Mouse (Mus musculus) thymus, adult 2 months (tissue): ENCODE measurements at regions not wholly inside any gene's neighbourhood (a gene's known extent, or its start where the extent isn't known, plus 50 kb on each side); places are given as distances from the start of the nearest gene placed in this dataset.

Experiments used
- DNase-seq: peaks from one replicate; pipeline ENCODE4 v3.0.0; 2021
- H3K27ac ChIP-seq: fragments of 200-500 bp; 2 replicates; pipeline ENCODE4 v1.5.1; 2012; ENCODE audit warnings: low read length, control low read depth; ENCODE audit not compliant: control insufficient read depth, insufficient read depth
- H3K27me3 ChIP-seq: fragments of 200-500 bp; 2 replicates; pipeline ENCODE4 v1.6.1; 2012; ENCODE audit warnings: mild to moderate bottlenecking, low read length, moderate library complexity, mixed read lengths; ENCODE audit not compliant: control insufficient read depth, insufficient read depth
- H3K36me3 ChIP-seq: fragments of 200-500 bp; 2 replicates; pipeline ENCODE4 v1.6.1; 2012; ENCODE audit warnings: mild to moderate bottlenecking, low read length, moderate library complexity; ENCODE audit not compliant: control insufficient read depth, insufficient read depth
- H3K4me1 ChIP-seq: fragments of 200-500 bp; replicated peaks from 2 replicates; pipeline ENCODE4 v1.6.1; 2012; ENCODE audit warnings: low read length; ENCODE audit not compliant: control insufficient read depth, insufficient read depth
- H3K4me3 ChIP-seq: fragments of 200-500 bp; 2 replicates; pipeline ENCODE4 v1.5.1; 2012; ENCODE audit warnings: mild to moderate bottlenecking, low read length, control low read depth, moderate library complexity; ENCODE audit not compliant: control insufficient read depth, insufficient read depth
- CTCF ChIP-seq: fragments of 200-500 bp; IDR thresholded peaks from 2 replicates; pipeline ENCODE4 v1.5.1; 2012; ENCODE audit warnings: mild to moderate bottlenecking, control low read depth, low read length, moderate library complexity, borderline replicate concordance; ENCODE audit not compliant: control insufficient read depth, poor library complexity, insufficient read depth; ENCODE audit errors: extremely low read depth
- POLR2A ChIP-seq: fragments of 200-500 bp; IDR thresholded peaks from 2 replicates; pipeline ENCODE4 v1.6.1; 2012; ENCODE audit warnings: mild to moderate bottlenecking, low read length, control low read depth, moderate library complexity; ENCODE audit not compliant: control insufficient read depth, poor library complexity, insufficient read depth; ENCODE audit errors: extremely low read depth
- WGBS: fragments of 180-500 bp; shearing (Covaris S2); methylation state at CpG from one replicate; pipeline ENCODE4 v1.1.7; 2018; 5-methylcytosine and 5-hydroxymethylcytosine counted together

DNA sequence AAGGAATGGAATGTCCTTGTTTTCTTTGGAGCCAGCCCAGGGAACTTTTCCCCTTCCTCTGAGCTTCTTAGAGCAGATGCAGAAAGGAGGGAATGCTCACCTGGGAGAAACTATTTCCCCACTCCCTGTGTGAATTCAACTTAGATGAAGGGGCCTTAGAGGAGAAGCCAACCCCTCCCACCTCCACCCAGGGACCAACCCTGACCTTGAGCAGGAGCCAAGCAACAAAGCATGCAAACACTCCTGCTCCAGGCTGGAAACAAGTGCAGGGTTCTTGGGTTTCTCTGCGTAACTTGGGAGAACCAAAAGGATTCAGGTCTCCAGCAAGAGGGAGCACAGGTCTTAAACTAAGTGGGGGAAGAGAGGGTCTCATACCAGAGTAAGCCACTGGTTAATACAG lies 98.0 kb upstream of the 9330182O14Rik start:
- Histone ChIP-seq H3K4me3 (no peak overlapping the region), H3K36me3 (no peaks in the 10 kb centered on the region), H3K27ac (no peak overlapping the region), H3K27me3 (no peaks in the 10 kb centered on the region), H3K4me1 (no peaks in the 10 kb centered on the region)
- TF ChIP-seq POLR2A (no peak), CTCF (no peak)
- no peak for DNase-seq
- WGBS = 93% methylated on average over 1 of the region's 1 CpGs

DNA sequence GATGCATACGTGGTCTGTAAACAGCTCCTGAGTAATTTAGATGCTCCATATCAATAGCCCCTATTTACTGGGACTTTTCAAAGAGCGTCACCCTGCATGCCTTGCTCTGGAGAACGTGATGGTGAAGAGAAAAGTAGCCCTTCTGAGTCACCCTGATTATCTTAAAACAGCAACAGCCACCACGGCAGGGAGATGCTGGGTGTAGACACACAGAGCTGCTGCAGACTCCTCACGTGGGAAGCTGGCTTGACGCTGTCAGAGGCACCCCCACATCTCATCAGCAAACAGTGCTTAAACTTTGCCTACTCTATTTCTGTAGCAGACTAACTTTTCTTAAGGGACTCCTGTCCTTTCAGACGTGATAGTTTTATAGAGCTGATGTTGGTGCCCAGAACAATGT lies 96.9 kb upstream of the 9330182O14Rik start:
- Histone ChIP-seq H3K27ac (no peak overlapping the region), H3K4me1 (no peaks in the 10 kb centered on the region), H3K27me3 (no peaks in the 10 kb centered on the region), H3K36me3 (no peaks in the 10 kb centered on the region), H3K4me3 (no peak overlapping the region)
- 78% methylated on average over 7 of the region's 7 CpGs for WGBS
- no peak for DNase-seq
- TF ChIP-seq CTCF = no peak
- no peak for TF ChIP-seq POLR2A

DNA sequence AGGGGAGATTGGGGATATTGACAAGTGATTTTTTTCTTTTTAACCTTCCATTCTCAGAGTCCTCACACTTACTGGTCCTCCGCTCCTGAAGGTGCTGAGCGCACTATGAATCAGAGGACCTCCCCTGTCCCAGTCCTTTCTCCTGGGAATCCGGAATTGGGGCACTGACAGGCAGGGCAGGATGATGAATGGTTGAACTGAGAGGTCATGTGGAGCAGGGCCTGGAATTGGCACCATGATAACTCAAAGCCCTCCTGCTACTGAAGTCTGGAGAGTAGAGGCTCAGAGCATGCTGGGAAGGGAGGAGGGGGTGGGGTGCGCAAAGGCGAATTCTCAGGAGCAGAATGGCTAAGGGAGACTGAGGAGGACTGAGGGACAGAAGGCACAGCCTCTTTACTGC lies 87.9 kb upstream of the 9330182O14Rik start:
- Histone ChIP-seq H3K36me3 (no peaks in the 10 kb centered on the region), H3K4me1 (no peaks in the 10 kb centered on the region), H3K27ac (no peak overlapping the region), H3K4me3 (no peak overlapping the region), H3K27me3 (no peaks in the 10 kb centered on the region)
- DNase-seq = no peak
- no peak for TF ChIP-seq POLR2A
- no peak for TF ChIP-seq CTCF
- 92% methylated on average over 5 of the region's 5 CpGs for WGBS

DNA sequence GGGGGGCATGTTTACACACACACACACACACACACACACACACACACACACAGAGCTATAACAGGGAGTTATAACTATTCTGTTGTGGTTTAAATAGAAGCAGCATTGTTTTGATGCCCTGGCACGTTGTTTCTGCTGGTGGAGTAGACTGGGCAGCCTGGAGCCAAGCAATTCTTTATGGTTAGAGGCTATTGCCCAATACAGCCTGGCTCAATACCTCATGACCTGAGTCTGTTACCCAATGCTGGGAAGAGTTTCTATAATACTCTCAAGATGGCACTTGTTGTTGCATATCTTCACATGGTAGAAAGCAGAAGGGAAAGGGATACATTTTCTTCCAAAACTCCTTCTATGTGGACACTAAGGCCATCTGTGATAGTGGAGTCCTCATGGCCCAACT lies 87.1 kb upstream of the 9330182O14Rik start:
- TF ChIP-seq CTCF (no peak), POLR2A (no peak)
- 81% methylated on average over 1 of the region's 1 CpGs for WGBS
- no peak overlapping the region for H3K4me3 ChIP-seq
- H3K27ac ChIP-seq = no peak overlapping the region
- DNase-seq = no peak
- H3K4me1 ChIP-seq = no peaks in the 10 kb centered on the region
- H3K36me3 ChIP-seq = no peaks in the 10 kb centered on the region
- no peaks in the 10 kb centered on the region for H3K27me3 ChIP-seq

DNA sequence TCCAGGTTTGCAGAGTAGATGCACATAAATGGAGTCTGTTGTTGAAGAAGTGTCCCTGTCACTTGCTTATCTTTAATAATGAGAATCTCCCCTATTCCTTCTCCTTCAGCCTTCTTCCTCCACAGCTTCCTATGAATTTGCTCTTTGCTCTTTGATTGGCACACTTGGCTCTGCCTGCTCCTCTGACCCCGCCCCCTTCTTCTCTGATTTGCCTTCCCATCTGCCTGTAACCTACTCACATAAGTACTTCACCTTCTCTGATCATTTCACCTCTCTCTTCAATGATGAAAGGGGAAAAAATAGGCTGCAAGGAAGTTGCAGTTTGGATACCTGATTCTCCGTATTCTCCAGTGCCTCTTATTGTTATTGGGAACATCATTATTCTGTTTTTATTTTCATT lies 66.1 kb upstream of the 9330182O14Rik start:
- no peaks in the 10 kb centered on the region for H3K27me3 ChIP-seq
- no peaks in the 10 kb centered on the region for H3K4me1 ChIP-seq
- peak; percentile 13 for DNase-seq
- H3K27ac ChIP-seq = no peak overlapping the region
- TF ChIP-seq POLR2A (no peak), CTCF (no peak)
- 96% methylated on average over 2 of the region's 2 CpGs for WGBS
- H3K36me3 ChIP-seq = no peaks in the 10 kb centered on the region
- no peak overlapping the region for H3K4me3 ChIP-seq

DNA sequence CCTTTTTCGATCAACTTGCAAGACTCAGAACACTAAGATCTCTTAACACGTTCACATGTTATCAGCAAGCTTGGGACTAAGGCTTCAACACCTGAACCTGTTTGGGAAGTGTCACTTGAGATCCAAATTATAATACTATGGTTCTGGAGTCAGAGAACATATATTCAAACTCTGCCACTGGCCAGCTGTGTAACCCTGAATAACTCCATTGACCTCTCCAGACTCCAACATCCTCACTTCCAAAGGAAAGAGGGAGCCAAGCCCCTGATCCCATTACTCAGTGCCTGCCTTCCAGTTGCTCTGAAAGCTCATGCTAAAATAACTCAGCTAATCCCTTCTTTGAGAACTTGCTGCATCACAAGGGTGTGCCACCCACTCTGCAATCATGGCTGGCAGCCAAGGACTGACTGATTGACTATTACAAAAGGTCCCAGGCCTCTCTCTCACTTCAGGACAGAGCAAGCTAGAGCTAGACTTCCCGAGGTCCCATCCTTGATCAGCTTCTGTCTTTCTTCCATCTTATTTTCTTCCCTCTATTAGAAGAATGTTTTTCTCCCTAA lies 58.8 kb upstream of the 9330182O14Rik start:
- Histone ChIP-seq H3K4me1 (no peaks in the 10 kb centered on the region), H3K4me3 (no peak overlapping the region), H3K27me3 (no peaks in the 10 kb centered on the region), H3K36me3 (no peaks in the 10 kb centered on the region), H3K27ac (no peak overlapping the region)
- no peak for DNase-seq
- TF ChIP-seq POLR2A (no peak), CTCF (no peak)
- 80% methylated on average over 3 of the region's 3 CpGs for WGBS

DNA sequence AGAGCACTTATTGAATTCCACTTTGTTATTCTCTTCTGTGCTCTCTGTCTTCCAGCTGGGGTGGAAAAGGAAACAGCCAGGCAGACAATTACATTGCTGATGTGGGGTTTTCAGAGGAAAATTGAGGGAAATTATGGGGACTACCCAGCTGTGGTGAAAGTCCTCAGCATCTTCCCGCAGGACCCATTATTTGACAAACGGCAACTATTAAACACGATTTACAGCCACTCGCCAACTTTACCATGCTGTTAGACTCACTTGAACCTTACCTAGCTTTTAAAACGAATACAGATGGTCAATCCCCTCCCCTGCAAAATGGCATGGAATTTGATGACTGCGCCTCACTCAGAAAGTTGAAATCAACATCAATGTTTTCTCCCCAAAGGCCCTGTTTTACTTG lies 54.3 kb upstream of the 9330182O14Rik start:
- Histone ChIP-seq H3K36me3 (no peaks in the 10 kb centered on the region), H3K27me3 (no peaks in the 10 kb centered on the region), H3K4me3 (no peak overlapping the region), H3K4me1 (no peaks in the 10 kb centered on the region), H3K27ac (no peak overlapping the region)
- DNase-seq = no peak
- TF ChIP-seq POLR2A = no peak
- TF ChIP-seq CTCF = no peak
- WGBS = 96% methylated on average over 6 of the region's 6 CpGs
